Mouse (Mus musculus): Measurements from ENCODE around the gene Agpat3. TPM values are rescaled to one million over a fixed set of nuclear protein-coding genes. Genes with fewer than 3 reads are reported as not detected.

The Agpat3 gene
- polyA plus RNA-seq, 1 experiment from 2014 or later = 68.1 TPM

GRCm38 (mm10) chr10:78238297-78238696 is 114.0 kb downstream of the Agpat3 start:
- peaks cover 19% of the 10 kb centered on the region for H3K4me1 ChIP-seq
- H3K27ac ChIP-seq = no peak overlapping the region
- ATAC-seq (ENCODE audit: borderline replicate concordance, extremely low read depth, low FRiP score, low TSS enrichment) = no peak
- no peaks in the 10 kb centered on the region for H3K27me3 ChIP-seq
- H3K4me3 ChIP-seq = no peak overlapping the region
- no peak overlapping the region for H3K9ac ChIP-seq
- H3K9me3 ChIP-seq = no peaks in the 10 kb centered on the region
- WGBS = 89% methylated on average over 5 of the region's 5 CpGs
- H3K36me3 ChIP-seq = no peaks in the 10 kb centered on the region
- H3K4me2 ChIP-seq = no peak overlapping the region

- Histone ChIP-seq H3K9ac (no peak overlapping the region), H3K36me3 (no peaks in the 10 kb centered on the region), H3K4me2 (no peak overlapping the region), H3K4me1 (peaks cover 14% of the 10 kb centered on the region), H3K27ac (no peak overlapping the region), H3K27me3 (no peaks in the 10 kb centered on the region), H3K9me3 (no peaks in the 10 kb centered on the region), H3K4me3 (no peak overlapping the region)
- 71% methylated on average over 6 of the region's 6 CpGs for WGBS
- no peak for ATAC-seq (ENCODE audit: borderline replicate concordance, extremely low read depth, low FRiP score, low TSS enrichment)
These were observed 114.5 kb downstream of the Agpat3 start for GRCm38 (mm10) chr10:78237809-78238208.

DNA sequence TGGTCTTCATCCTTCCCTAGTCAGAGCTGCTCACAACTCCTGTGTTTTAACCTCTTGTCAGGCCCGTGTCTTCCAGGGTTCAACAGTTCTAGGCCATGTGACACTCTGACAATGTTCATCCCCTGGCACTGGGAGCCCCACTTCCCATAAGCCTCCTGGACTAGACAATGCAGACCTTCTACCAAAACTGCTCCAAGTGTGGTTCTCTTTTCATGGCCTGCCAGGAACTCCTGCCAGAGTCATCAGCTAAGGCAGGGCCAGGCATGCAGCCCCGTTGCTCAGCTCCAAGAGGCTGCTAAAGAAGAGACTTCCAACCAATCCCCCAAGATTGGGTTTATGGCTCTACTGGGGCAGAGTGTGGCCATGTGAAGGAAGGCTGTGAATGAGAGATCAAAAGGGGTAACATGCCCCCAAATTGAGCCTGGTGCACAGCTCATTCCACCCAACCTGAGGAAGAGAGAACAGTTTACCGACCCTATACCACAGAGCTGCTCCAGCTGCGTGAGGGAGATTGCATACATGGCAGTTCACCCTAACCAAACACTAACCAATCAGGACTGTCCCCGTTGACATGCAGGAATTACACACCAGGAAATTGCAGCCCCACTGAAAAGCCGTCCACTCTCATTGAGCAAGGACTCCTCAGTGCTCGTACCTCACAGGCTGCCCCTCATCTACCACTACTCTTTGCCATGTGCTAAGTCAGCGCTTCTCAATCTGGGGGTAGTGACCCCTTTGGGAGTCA is 115.2 kb downstream of the Agpat3 start:
- ATAC-seq (ENCODE audit: borderline replicate concordance, extremely low read depth, low FRiP score, low TSS enrichment) = no peak
- no peaks in the 10 kb centered on the region for H3K27me3 ChIP-seq
- 66% methylated on average over 8 of the region's 8 CpGs for WGBS
- no peak overlapping the region for H3K27ac ChIP-seq
- peaks cover 12% of the 10 kb centered on the region; the same call in 1 of the 2 replicates for H3K4me1 ChIP-seq
- no peaks in the 10 kb centered on the region for H3K9me3 ChIP-seq
- no peaks in the 10 kb centered on the region for H3K36me3 ChIP-seq
- H3K4me3 ChIP-seq = no peak overlapping the region
- no peak overlapping the region for H3K4me2 ChIP-seq
- H3K9ac ChIP-seq = no peak overlapping the region

GRCm38 (mm10) chr10:78233756-78234155 is 118.5 kb downstream of the Agpat3 start:
- ATAC-seq (ENCODE audit: borderline replicate concordance, extremely low read depth, low FRiP score, low TSS enrichment) = no peak

GRCm38 (mm10) chr10:78233161-78233560 is 119.1 kb downstream of the Agpat3 start:
- Histone ChIP-seq H3K27ac (no peak overlapping the region), H3K36me3 (peaks cover 17% of the 10 kb centered on the region; the same call in 1 of the 2 replicates), H3K27me3 (no peaks in the 10 kb centered on the region), H3K4me2 (no peak overlapping the region), H3K4me3 (no peak overlapping the region), H3K9me3 (no peaks in the 10 kb centered on the region), H3K9ac (no peak overlapping the region), H3K4me1 (peaks cover 12% of the 10 kb centered on the region; the same call in 1 of the 2 replicates)
- WGBS = 90% methylated on average over 5 of the region's 5 CpGs
- ATAC-seq (ENCODE audit: borderline replicate concordance, extremely low read depth, low FRiP score, low TSS enrichment) = no peak

More at GRCm38 (mm10) chr10:78233756-78234155, 118.5 kb downstream of the Agpat3 start:
- no peak overlapping the region for H3K4me2 ChIP-seq
- no peaks in the 10 kb centered on the region for H3K27me3 ChIP-seq
- H3K9ac ChIP-seq = no peak overlapping the region
- H3K9me3 ChIP-seq = no peaks in the 10 kb centered on the region
- no peak overlapping the region for H3K27ac ChIP-seq
- no peak overlapping the region for H3K4me3 ChIP-seq
- peaks cover 12% of the 10 kb centered on the region; the same call in 1 of the 2 replicates for H3K36me3 ChIP-seq
- WGBS = 78% methylated on average over 6 of the region's 6 CpGs
- peaks cover 12% of the 10 kb centered on the region; the same call in 1 of the 2 replicates for H3K4me1 ChIP-seq

- no peaks in the 10 kb centered on the region for H3K27me3 ChIP-seq
- no peak overlapping the region for H3K27ac ChIP-seq
- no peaks in the 10 kb centered on the region for H3K9me3 ChIP-seq
- 78% methylated on average over 4 of the region's 4 CpGs for WGBS
- no peak overlapping the region for H3K9ac ChIP-seq
- ATAC-seq (ENCODE audit: borderline replicate concordance, extremely low read depth, low FRiP score, low TSS enrichment) = no peak
- no peak overlapping the region for H3K4me3 ChIP-seq
- no peak overlapping the region for H3K4me2 ChIP-seq
- peaks cover 22% of the 10 kb centered on the region; the same call in 1 of the 2 replicates for H3K36me3 ChIP-seq
- peaks cover 12% of the 10 kb centered on the region; the same call in 1 of the 2 replicates for H3K4me1 ChIP-seq
These were observed 119.8 kb downstream of the Agpat3 start for GRCm38 (mm10) chr10:78232301-78232980.

GRCm38 (mm10) chr10:78228560-78228928 is 123.7 kb downstream of the Agpat3 start:
- H3K36me3 ChIP-seq = peaks cover 22% of the 10 kb centered on the region; the same call in 1 of the 2 replicates
- no peak overlapping the region for H3K27ac ChIP-seq
- H3K27me3 ChIP-seq = no peaks in the 10 kb centered on the region
- WGBS = 92% methylated on average over 5 of the region's 5 CpGs
- no peak overlapping the region for H3K9ac ChIP-seq
- H3K4me3 ChIP-seq = no peak overlapping the region
- no peak overlapping the region for H3K4me2 ChIP-seq
- no peaks in the 10 kb centered on the region for H3K4me1 ChIP-seq
- no peak for ATAC-seq (ENCODE audit: borderline replicate concordance, extremely low read depth, low FRiP score, low TSS enrichment)
- no peaks in the 10 kb centered on the region for H3K9me3 ChIP-seq

DNA sequence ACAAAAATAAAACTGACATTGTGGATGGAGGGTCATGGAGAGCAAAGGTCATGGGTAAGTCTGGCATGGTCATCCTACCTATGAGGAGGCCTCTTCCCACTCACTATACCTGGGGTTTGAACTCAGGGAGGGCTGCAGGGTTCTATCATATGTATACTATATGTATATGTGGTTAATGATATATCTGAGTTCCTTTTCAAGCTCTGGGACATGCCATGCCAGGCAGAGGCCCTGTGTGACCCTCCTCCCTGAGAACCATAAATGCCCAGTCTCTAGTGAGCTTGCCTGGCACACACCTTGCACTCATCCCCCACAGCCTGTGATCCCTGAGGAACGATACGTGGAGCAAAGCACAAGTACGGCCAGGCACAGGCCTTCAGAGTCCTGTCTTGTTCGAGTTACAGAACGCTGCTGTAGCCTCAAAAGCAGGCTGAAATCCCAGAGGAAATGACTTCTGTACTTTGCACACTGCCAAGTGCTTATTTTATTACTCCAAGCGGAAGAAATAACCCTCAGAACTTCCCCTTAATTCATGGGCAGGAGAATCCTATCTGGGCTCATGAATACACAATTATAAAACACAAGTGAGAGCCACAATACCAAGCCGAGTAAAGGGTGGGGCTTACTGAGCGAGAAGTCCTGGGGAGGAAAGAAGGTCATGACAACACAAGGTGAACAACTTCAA is 124.3 kb downstream of the Agpat3 start:
- Histone ChIP-seq H3K4me3 (no peak overlapping the region), H3K9ac (no peak overlapping the region), H3K9me3 (no peaks in the 10 kb centered on the region), H3K36me3 (peaks cover 22% of the 10 kb centered on the region; the same call in 1 of the 2 replicates), H3K27ac (no peak overlapping the region), H3K27me3 (no peaks in the 10 kb centered on the region), H3K4me2 (no peak overlapping the region), H3K4me1 (no peaks in the 10 kb centered on the region)
- WGBS = 85% methylated on average over 8 of the region's 8 CpGs
- no peak for ATAC-seq (ENCODE audit: borderline replicate concordance, extremely low read depth, low FRiP score, low TSS enrichment)

GRCm38 (mm10) chr10:78224136-78224535 is 128.2 kb downstream of the Agpat3 start:
- 88% methylated on average over 6 of the region's 6 CpGs for WGBS
- Histone ChIP-seq H3K4me1 (no peaks in the 10 kb centered on the region), H3K9ac (no peak overlapping the region), H3K36me3 (peaks cover 31% of the 10 kb centered on the region), H3K4me3 (no peak overlapping the region), H3K27ac (no peak overlapping the region), H3K27me3 (no peaks in the 10 kb centered on the region), H3K4me2 (no peak overlapping the region), H3K9me3 (no peaks in the 10 kb centered on the region)
- no peak for ATAC-seq (ENCODE audit: borderline replicate concordance, extremely low read depth, low FRiP score, low TSS enrichment)

- Histone ChIP-seq H3K27ac (no peak overlapping the region), H3K9me3 (no peaks in the 10 kb centered on the region), H3K4me1 (no peaks in the 10 kb centered on the region), H3K9ac (no peak overlapping the region), H3K4me3 (no peak overlapping the region), H3K36me3 (peaks cover 32% of the 10 kb centered on the region), H3K27me3 (no peaks in the 10 kb centered on the region), H3K4me2 (no peak overlapping the region)
- ATAC-seq (ENCODE audit: borderline replicate concordance, extremely low read depth, low FRiP score, low TSS enrichment) = no peak
- 77% methylated on average over 4 of the region's 4 CpGs for WGBS
These were observed 129.4 kb downstream of the Agpat3 start for GRCm38 (mm10) chr10:78222908-78223307.

- Histone ChIP-seq H3K4me2 (no peak overlapping the region), H3K9me3 (no peaks in the 10 kb centered on the region), H3K27me3 (no peaks in the 10 kb centered on the region), H3K4me1 (no peaks in the 10 kb centered on the region), H3K27ac (no peak overlapping the region), H3K9ac (no peak overlapping the region), H3K4me3 (no peak overlapping the region), H3K36me3 (peaks cover 33% of the 10 kb centered on the region)
- no peak for ATAC-seq (ENCODE audit: borderline replicate concordance, extremely low read depth, low FRiP score, low TSS enrichment)
- 90% methylated on average over 7 of the region's 7 CpGs for whole genome bisulfite sequencing
These were observed 131.0 kb downstream of the Agpat3 start for GRCm38 (mm10) chr10:78221315-78221714.

- Histone ChIP-seq H3K9me3 (no peaks in the 10 kb centered on the region), H3K4me2 (no peak overlapping the region), H3K27ac (no peak overlapping the region), H3K4me1 (no peaks in the 10 kb centered on the region), H3K27me3 (no peaks in the 10 kb centered on the region), H3K4me3 (no peak overlapping the region), H3K9ac (no peak overlapping the region), H3K36me3 (peaks cover 45% of the 10 kb centered on the region)
- ATAC-seq (ENCODE audit: borderline replicate concordance, extremely low read depth, low FRiP score, low TSS enrichment) = no peak
- WGBS = 86% methylated on average over 1 of the region's 1 CpGs
These were observed 132.8 kb downstream of the Agpat3 start for GRCm38 (mm10) chr10:78219528-78219927.

Measured in lung, embryonic 15.5 days (tissue).